Mouse (Mus musculus): ENCODE measurements at regions not wholly inside any gene's neighbourhood (a gene's known extent, or its start where the extent isn't known, plus 50 kb on each side); places are given as distances from the start of the nearest gene placed in this dataset.
A peak's percentile ranks its signal among the peaks of the same experiment; 100 is the strongest.

GRCm38 (mm10) chr16:49497521-49498010, 201.5 kb upstream of the Ift57 start:
- 92% methylated on average over 3 of the region's 3 CpGs for whole genome bisulfite sequencing

GRCm38 (mm10) chr16:49500818-49501217, 198.2 kb upstream of the Ift57 start:
- H3K4me2 ChIP-seq (ENCODE audit: low read length): no peak overlapping the region
- no peak overlapping the region for H3K27ac ChIP-seq (replicated peaks; ENCODE audit: low read depth, low read length)
- H3K4me1 ChIP-seq (ENCODE audit: control insufficient read depth, insufficient read depth, low read length): no peaks in the 10 kb centered on the region
- H3K27me3 ChIP-seq (ENCODE audit: control insufficient read depth, insufficient read depth, low read length): no peaks in the 10 kb centered on the region
- peak; percentile 79 for DNase-seq
- no peaks in the 10 kb centered on the region for H3K36me3 ChIP-seq (ENCODE audit: control insufficient read depth, insufficient read depth, low read length)
- no peaks in the 10 kb centered on the region for H3K9me3 ChIP-seq (ENCODE audit: control insufficient read depth, low read length)
- peak; percentile 57; the same call in 1 of the 2 replicates for ATAC-seq (ENCODE audit: low FRiP score, low TSS enrichment)
- no peak overlapping the region for H3K4me3 ChIP-seq (replicated peaks; ENCODE audit: low read depth, low read length)
- 43% methylated on average over 4 of the region's 4 CpGs for whole genome bisulfite sequencing
- no peak overlapping the region for H3K9ac ChIP-seq (replicated peaks; ENCODE audit: low read length)

More at GRCm38 (mm10) chr16:49497521-49498010, 201.5 kb upstream of the Ift57 start:
- no peak for DNase-seq
- ATAC-seq (ENCODE audit: low FRiP score, low TSS enrichment): no peak
- Histone ChIP-seq H3K36me3 (ENCODE audit: control insufficient read depth, insufficient read depth, low read length) (no peaks in the 10 kb centered on the region), H3K27me3 (ENCODE audit: control insufficient read depth, insufficient read depth, low read length) (no peaks in the 10 kb centered on the region), H3K9me3 (ENCODE audit: control insufficient read depth, low read length) (no peaks in the 10 kb centered on the region), H3K27ac (replicated peaks; ENCODE audit: low read depth, low read length) (no peak overlapping the region), H3K4me3 (replicated peaks; ENCODE audit: low read depth, low read length) (no peak overlapping the region), H3K4me2 (ENCODE audit: low read length) (no peak overlapping the region), H3K9ac (replicated peaks; ENCODE audit: low read length) (no peak overlapping the region), H3K4me1 (ENCODE audit: control insufficient read depth, insufficient read depth, low read length) (no peaks in the 10 kb centered on the region)

- Histone ChIP-seq H3K27me3 (ENCODE audit: control insufficient read depth, insufficient read depth, low read length) (no peaks in the 10 kb centered on the region), H3K4me3 (replicated peaks; ENCODE audit: low read depth, low read length) (no peak overlapping the region), H3K27ac (replicated peaks; ENCODE audit: low read depth, low read length) (no peak overlapping the region), H3K9ac (replicated peaks; ENCODE audit: low read length) (no peak overlapping the region), H3K4me1 (ENCODE audit: control insufficient read depth, insufficient read depth, low read length) (no peaks in the 10 kb centered on the region), H3K9me3 (ENCODE audit: control insufficient read depth, low read length) (no peaks in the 10 kb centered on the region), H3K4me2 (ENCODE audit: low read length) (no peak overlapping the region), H3K36me3 (ENCODE audit: control insufficient read depth, insufficient read depth, low read length) (no peaks in the 10 kb centered on the region)
- ATAC-seq (ENCODE audit: low FRiP score, low TSS enrichment) (no peak), DNase-seq (no peak)
- WGBS: 92% methylated on average over 14 of the region's 14 CpGs
Measured at GRCm38 (mm10) chr16:49503897-49504413, 195.1 kb upstream of the Ift57 start.

- H3K27ac ChIP-seq (replicated peaks; ENCODE audit: low read depth, low read length): no peak overlapping the region
Measured at GRCm38 (mm10) chr16:49504669-49505068, 194.4 kb upstream of the Ift57 start.

GRCm38 (mm10) chr16:49505271-49505670, 193.8 kb upstream of the Ift57 start:
- 92% methylated on average over 9 of the region's 9 CpGs for WGBS

More at GRCm38 (mm10) chr16:49504669-49505068, 194.4 kb upstream of the Ift57 start:
- Histone ChIP-seq H3K4me2 (ENCODE audit: low read length) (no peak overlapping the region), H3K9ac (replicated peaks; ENCODE audit: low read length) (no peak overlapping the region), H3K4me3 (replicated peaks; ENCODE audit: low read depth, low read length) (no peak overlapping the region), H3K9me3 (ENCODE audit: control insufficient read depth, low read length) (no peaks in the 10 kb centered on the region), H3K36me3 (ENCODE audit: control insufficient read depth, insufficient read depth, low read length) (no peaks in the 10 kb centered on the region), H3K27me3 (ENCODE audit: control insufficient read depth, insufficient read depth, low read length) (no peaks in the 10 kb centered on the region), H3K4me1 (ENCODE audit: control insufficient read depth, insufficient read depth, low read length) (no peaks in the 10 kb centered on the region)
- ATAC-seq (ENCODE audit: low FRiP score, low TSS enrichment) (no peak), DNase-seq (no peak)
- 88% methylated on average over 6 of the region's 6 CpGs for WGBS

GRCm38 (mm10) chr16:49518844-49519243, 180.2 kb upstream of the Ift57 start:
- Histone ChIP-seq H3K9ac (replicated peaks; ENCODE audit: low read length) (no peak overlapping the region), H3K36me3 (ENCODE audit: control insufficient read depth, insufficient read depth, low read length) (no peaks in the 10 kb centered on the region), H3K27ac (replicated peaks; ENCODE audit: low read depth, low read length) (no peak overlapping the region), H3K27me3 (ENCODE audit: control insufficient read depth, insufficient read depth, low read length) (no peaks in the 10 kb centered on the region), H3K9me3 (ENCODE audit: control insufficient read depth, low read length) (no peaks in the 10 kb centered on the region), H3K4me3 (replicated peaks; ENCODE audit: low read depth, low read length) (no peak overlapping the region), H3K4me2 (ENCODE audit: low read length) (no peak overlapping the region), H3K4me1 (ENCODE audit: control insufficient read depth, insufficient read depth, low read length) (no peaks in the 10 kb centered on the region)
- WGBS: 92% methylated on average over 3 of the region's 3 CpGs
- DNase-seq: no peak
- ATAC-seq (ENCODE audit: low FRiP score, low TSS enrichment): no peak

More at GRCm38 (mm10) chr16:49505271-49505670, 193.8 kb upstream of the Ift57 start:
- no peaks in the 10 kb centered on the region for H3K36me3 ChIP-seq (ENCODE audit: control insufficient read depth, insufficient read depth, low read length)
- H3K4me1 ChIP-seq (ENCODE audit: control insufficient read depth, insufficient read depth, low read length): no peaks in the 10 kb centered on the region
- H3K4me3 ChIP-seq (replicated peaks; ENCODE audit: low read depth, low read length): no peak overlapping the region
- H3K27ac ChIP-seq (replicated peaks; ENCODE audit: low read depth, low read length): no peak overlapping the region
- H3K9ac ChIP-seq (replicated peaks; ENCODE audit: low read length): no peak overlapping the region
- no peak overlapping the region for H3K4me2 ChIP-seq (ENCODE audit: low read length)
- ATAC-seq (ENCODE audit: low FRiP score, low TSS enrichment): no peak
- H3K27me3 ChIP-seq (ENCODE audit: control insufficient read depth, insufficient read depth, low read length): no peaks in the 10 kb centered on the region
- H3K9me3 ChIP-seq (ENCODE audit: control insufficient read depth, low read length): no peaks in the 10 kb centered on the region
- no peak for DNase-seq

- Histone ChIP-seq H3K27ac (replicated peaks; ENCODE audit: low read depth, low read length) (no peak overlapping the region), H3K9me3 (ENCODE audit: control insufficient read depth, low read length) (no peaks in the 10 kb centered on the region), H3K27me3 (ENCODE audit: control insufficient read depth, insufficient read depth, low read length) (no peaks in the 10 kb centered on the region), H3K4me3 (replicated peaks; ENCODE audit: low read depth, low read length) (no peak overlapping the region), H3K36me3 (ENCODE audit: control insufficient read depth, insufficient read depth, low read length) (no peaks in the 10 kb centered on the region), H3K4me1 (ENCODE audit: control insufficient read depth, insufficient read depth, low read length) (no peaks in the 10 kb centered on the region), H3K9ac (replicated peaks; ENCODE audit: low read length) (no peak overlapping the region), H3K4me2 (ENCODE audit: low read length) (no peak overlapping the region)
- ATAC-seq (ENCODE audit: low FRiP score, low TSS enrichment): no peak
- 53% methylated on average over 3 of the region's 3 CpGs for WGBS
- no peak for DNase-seq
Measured at GRCm38 (mm10) chr16:49520411-49520810, 178.6 kb upstream of the Ift57 start.

GRCm38 (mm10) chr16:49521685-49522084, 177.3 kb upstream of the Ift57 start:
- Histone ChIP-seq H3K4me2 (ENCODE audit: low read length) (no peak overlapping the region), H3K4me1 (ENCODE audit: control insufficient read depth, insufficient read depth, low read length) (no peaks in the 10 kb centered on the region), H3K9ac (replicated peaks; ENCODE audit: low read length) (no peak overlapping the region), H3K27ac (replicated peaks; ENCODE audit: low read depth, low read length) (no peak overlapping the region), H3K4me3 (replicated peaks; ENCODE audit: low read depth, low read length) (no peak overlapping the region), H3K27me3 (ENCODE audit: control insufficient read depth, insufficient read depth, low read length) (no peaks in the 10 kb centered on the region), H3K36me3 (ENCODE audit: control insufficient read depth, insufficient read depth, low read length) (no peaks in the 10 kb centered on the region), H3K9me3 (ENCODE audit: control insufficient read depth, low read length) (no peaks in the 10 kb centered on the region)
- no peak for ATAC-seq (ENCODE audit: low FRiP score, low TSS enrichment)
- no peak for DNase-seq
- 87% methylated on average over 2 of the region's 2 CpGs for WGBS

- H3K27me3 ChIP-seq (ENCODE audit: control insufficient read depth, insufficient read depth, low read length): no peaks in the 10 kb centered on the region
- no peak overlapping the region for H3K4me3 ChIP-seq (replicated peaks; ENCODE audit: low read depth, low read length)
- no peak for ATAC-seq (ENCODE audit: low FRiP score, low TSS enrichment)
- no peak for DNase-seq
- no peak overlapping the region for H3K4me2 ChIP-seq (ENCODE audit: low read length)
- H3K9me3 ChIP-seq (ENCODE audit: control insufficient read depth, low read length): no peaks in the 10 kb centered on the region
- no peaks in the 10 kb centered on the region for H3K4me1 ChIP-seq (ENCODE audit: control insufficient read depth, insufficient read depth, low read length)
- H3K9ac ChIP-seq (replicated peaks; ENCODE audit: low read length): no peak overlapping the region
- 66% methylated on average over 5 of the region's 5 CpGs for WGBS
- no peak overlapping the region for H3K27ac ChIP-seq (replicated peaks; ENCODE audit: low read depth, low read length)
- no peaks in the 10 kb centered on the region for H3K36me3 ChIP-seq (ENCODE audit: control insufficient read depth, insufficient read depth, low read length)
Measured at GRCm38 (mm10) chr16:49522576-49522975, 176.5 kb upstream of the Ift57 start.

Measured in midbrain, embryonic 14.5 days (tissue).